Mouse (Mus musculus) heart, embryonic 10.5 days (tissue): Measurements from ENCODE around the gene Tob1. TPM values are rescaled to one million over a fixed set of nuclear protein-coding genes. Genes with fewer than 3 reads are reported as not detected.
A peak's percentile ranks its signal among the peaks of the same experiment; 100 is the strongest.

Source experiments
- DNase-seq: peaks from one replicate; pipeline ENCODE4 v3.0.0-alpha.2; 2017; ENCODE audit warnings: low spot score
- H3K27ac ChIP-seq: fragments of 300-500 bp; sonication (generic); 2 replicates; pipeline ENCODE4 v1.5.1; 2016; ENCODE audit warnings: mild to moderate bottlenecking
- H3K27me3 ChIP-seq: fragments of 300-500 bp; sonication (generic); 2 replicates; pipeline ENCODE4 v1.6.1; 2016; ENCODE audit warnings: mild to moderate bottlenecking; ENCODE audit not compliant: poor library complexity, insufficient read depth, severe bottlenecking
- H3K36me3 ChIP-seq: fragments of 300-500 bp; sonication (generic); 2 replicates; pipeline ENCODE4 v1.6.1; 2016; ENCODE audit warnings: mild to moderate bottlenecking, moderate library complexity
- H3K4me1 ChIP-seq: fragments of 300-500 bp; sonication (generic); 2 replicates; pipeline ENCODE4 v1.6.1; 2016; ENCODE audit warnings: mild to moderate bottlenecking
- H3K4me3 ChIP-seq: fragments of 300-500 bp; sonication (generic); 2 replicates; pipeline ENCODE4 v1.5.1; 2016; ENCODE audit warnings: mild to moderate bottlenecking, moderate library complexity
- H3K9me3 ChIP-seq: fragments of 300-500 bp; sonication (generic); 2 replicates; pipeline ENCODE4 v1.6.1; 2016; ENCODE audit warnings: mild to moderate bottlenecking, moderate library complexity
- WGBS: fragments of 180-500 bp; shearing (Covaris S2); methylation state at CpG from one replicate; pipeline ENCODE4 v1.1.7; 2016; 5-methylcytosine and 5-hydroxymethylcytosine counted together
- polyA plus RNA-seq: library from polyadenylated mRNA; unstranded; fragments of >200 nt; fragmentation: Nextera tagmentation; extraction: Ambion mirVana; gene quantifications from 2 replicates; pipeline ENCODE4 v1.2.1, GENCODE M21; 2016

Tob1 gene
- polyA plus RNA-seq, 1 experiment from 2014 or later: 18.5 TPM

GRCm38 (mm10) chr11:94239706-94240105, 28.5 kb downstream of the Tob1 start:
- 39% methylated on average over 9 of the region's 9 CpGs for WGBS
- Histone ChIP-seq H3K9me3 (no peaks in the 10 kb centered on the region), H3K36me3 (no peaks in the 10 kb centered on the region), H3K4me3 (no peak overlapping the region), H3K27me3 (peaks cover 32% of the 10 kb centered on the region), H3K27ac (no peak overlapping the region), H3K4me1 (peaks cover 32% of the 10 kb centered on the region)
- DNase-seq: no peak

DNA sequence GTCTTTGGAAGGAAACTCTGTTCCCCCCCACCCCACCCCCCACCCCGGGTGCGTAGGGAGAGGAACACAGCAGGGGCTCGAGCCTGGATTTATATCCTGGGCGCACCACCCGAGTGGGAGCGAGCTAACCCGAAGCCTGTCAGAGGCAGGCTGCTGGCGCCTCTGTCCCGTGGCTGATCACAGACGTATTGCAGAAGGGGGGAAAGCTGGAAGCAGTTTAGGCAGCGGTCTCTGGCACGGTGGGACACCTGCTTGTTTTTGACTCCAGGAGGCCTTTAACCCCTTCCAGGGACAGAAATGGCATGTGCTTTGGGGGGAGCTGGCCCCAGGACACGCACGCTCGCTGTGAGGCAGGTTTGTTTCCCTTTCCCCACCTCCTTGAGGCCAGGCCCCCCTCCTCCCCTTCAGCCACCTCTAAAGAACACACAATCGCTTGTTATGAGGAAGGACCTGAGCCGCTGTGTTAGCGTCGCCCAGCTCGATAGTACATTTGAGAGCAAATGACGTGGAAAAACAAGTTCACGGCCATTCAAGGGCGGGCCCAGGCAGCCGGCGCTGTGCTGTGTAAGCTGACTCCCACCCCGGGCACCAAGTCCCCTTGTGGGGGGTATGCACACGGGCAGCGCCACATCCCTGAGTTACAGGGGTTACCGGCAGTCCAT, 31.6 kb downstream of the Tob1 start:
- peak overlapping the region; percentile 87 for H3K27ac ChIP-seq
- peaks cover 42% of the 10 kb centered on the region for H3K27me3 ChIP-seq
- no peak for DNase-seq
- no peaks in the 10 kb centered on the region for H3K36me3 ChIP-seq
- peaks cover 34% of the 10 kb centered on the region for H3K4me1 ChIP-seq
- peak overlapping the region; percentile 59 for H3K4me3 ChIP-seq
- H3K9me3 ChIP-seq: no peaks in the 10 kb centered on the region
- 3% methylated on average over 29 of the region's 29 CpGs for WGBS

DNA sequence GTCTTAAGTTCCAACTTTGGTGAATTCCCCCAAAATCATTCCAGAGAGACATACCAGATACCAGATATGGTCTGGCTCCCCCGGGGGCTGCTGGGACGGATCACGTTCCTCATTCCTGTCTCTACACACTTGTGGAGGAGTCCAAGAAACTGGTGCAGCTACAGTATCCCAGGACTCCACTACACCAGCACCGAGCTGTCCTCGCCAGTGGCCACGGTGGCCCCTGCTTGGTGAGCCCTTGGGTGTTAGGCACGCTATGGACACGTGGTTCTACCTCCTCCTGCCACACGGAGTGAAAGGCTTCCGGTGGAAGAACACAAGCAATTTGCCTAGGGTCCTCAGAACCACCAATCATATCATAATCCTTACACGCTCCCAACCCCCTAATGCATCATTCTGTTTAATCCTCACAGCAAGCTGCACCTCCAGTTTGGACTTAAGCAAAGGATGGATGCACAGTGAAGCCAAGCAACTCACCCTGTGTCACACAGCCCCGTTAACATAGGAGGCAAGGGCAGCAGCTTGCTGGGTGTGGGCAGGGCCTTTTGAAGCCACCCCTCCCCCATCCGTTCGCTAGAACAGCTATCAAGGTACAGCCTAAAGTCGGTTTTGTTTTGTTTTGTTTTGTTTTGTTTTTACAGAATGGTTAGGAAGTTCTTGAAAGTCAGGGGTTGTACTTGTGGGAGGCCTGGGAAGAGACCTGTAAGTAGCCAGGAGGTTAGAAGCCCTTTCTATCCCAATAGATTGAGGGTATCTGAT, 32.3 kb downstream of the Tob1 start:
- Histone ChIP-seq H3K36me3 (no peaks in the 10 kb centered on the region), H3K27me3 (peaks cover 42% of the 10 kb centered on the region), H3K27ac (peak overlapping the region; percentile 87), H3K4me3 (peak overlapping the region; percentile 59), H3K4me1 (peaks cover 34% of the 10 kb centered on the region), H3K9me3 (no peaks in the 10 kb centered on the region)
- DNase-seq: no peak
- 23% methylated on average over 15 of the region's 15 CpGs for WGBS

- H3K27me3 ChIP-seq: peaks cover 42% of the 10 kb centered on the region
- no peak overlapping the region for H3K27ac ChIP-seq
- no peak for DNase-seq
- no peaks in the 10 kb centered on the region for H3K9me3 ChIP-seq
- 58% methylated on average over 9 of the region's 9 CpGs for WGBS
- no peak overlapping the region for H3K4me3 ChIP-seq
- no peaks in the 10 kb centered on the region for H3K36me3 ChIP-seq
- peaks cover 34% of the 10 kb centered on the region for H3K4me1 ChIP-seq
These were observed 33.1 kb downstream of the Tob1 start for GRCm38 (mm10) chr11:94244385-94244784.

DNA sequence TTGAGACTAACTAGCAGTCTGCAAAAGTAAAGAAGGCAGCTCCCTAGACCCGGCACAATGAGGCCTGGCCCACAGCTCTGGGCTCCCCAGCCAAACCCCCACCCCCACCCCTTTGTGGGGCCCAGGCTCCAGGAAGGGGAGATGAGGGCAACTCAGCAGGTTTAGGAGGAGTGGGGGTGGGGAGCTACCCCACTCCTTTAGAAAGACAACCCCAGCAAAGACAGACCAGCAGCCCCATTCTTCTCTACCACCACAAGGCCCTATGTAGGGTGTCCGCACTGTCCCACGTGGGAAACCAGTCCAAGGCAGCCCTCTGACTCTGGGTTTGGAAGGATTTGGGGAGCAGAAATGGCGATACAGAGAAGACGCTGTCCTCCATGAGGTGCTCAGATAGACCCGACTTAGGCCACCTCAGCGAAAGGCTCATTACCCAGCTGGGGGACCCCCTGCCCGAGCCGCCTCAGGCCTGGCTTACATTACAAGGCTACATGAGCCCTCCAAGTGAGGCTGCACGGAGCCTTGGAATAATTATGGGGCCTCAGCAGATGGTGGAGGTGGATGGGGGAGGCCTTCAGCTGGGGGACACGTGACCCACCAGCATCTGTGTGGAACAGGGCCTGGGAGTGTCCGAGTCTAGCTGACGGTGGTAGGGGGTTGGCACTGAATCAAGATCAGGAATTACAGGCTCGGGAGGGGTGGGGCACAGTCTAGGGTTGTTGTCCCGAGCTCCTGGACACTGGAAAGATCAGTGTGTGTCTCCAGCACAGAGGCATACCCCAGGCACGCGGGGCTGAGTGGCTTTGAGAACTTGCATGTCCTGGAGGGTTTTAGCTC, 34.9 kb downstream of the Tob1 start, which contains the start of gene Wfikkn2:
TSS of gene Wfikkn2 (minus strand) at position 51 of the 834 bp plus-strand sequence.
- no peaks in the 10 kb centered on the region for H3K9me3 ChIP-seq
- 60% methylated on average over 17 of the region's 17 CpGs for WGBS
- H3K36me3 ChIP-seq: no peaks in the 10 kb centered on the region
- no peak for DNase-seq
- no peak within 1 kb of the TSS for H3K4me3 ChIP-seq
- peaks cover 34% of the 10 kb centered on the region for H3K27me3 ChIP-seq
- peaks cover 30% of the 10 kb centered on the region for H3K4me1 ChIP-seq
- H3K27ac ChIP-seq: 0 out of 2 replicates have a peak within 1 kb of the TSS, but pooled peaks have one; percentile 6

DNA sequence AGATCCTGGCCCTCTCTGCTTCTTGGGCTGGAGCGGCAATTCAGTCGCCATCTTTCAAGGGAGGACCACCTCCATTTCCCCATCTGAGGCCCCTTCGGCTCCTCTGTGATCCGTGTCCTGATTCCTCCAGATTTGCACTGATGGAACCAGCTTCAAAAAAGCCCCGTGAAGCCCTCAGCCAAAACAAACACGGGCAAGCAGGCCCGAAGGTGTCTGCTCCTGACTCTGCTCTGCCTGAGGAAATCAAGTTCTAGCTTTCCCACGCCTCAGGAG, 35.5 kb downstream of the Tob1 start:
- Histone ChIP-seq H3K4me3 (no peak overlapping the region), H3K9me3 (no peaks in the 10 kb centered on the region), H3K27ac (0 out of 2 replicates have a peak overlapping the region, but pooled peaks have one; percentile 6), H3K27me3 (peaks cover 29% of the 10 kb centered on the region), H3K4me1 (peaks cover 30% of the 10 kb centered on the region), H3K36me3 (no peaks in the 10 kb centered on the region)
- 59% methylated on average over 8 of the region's 8 CpGs for whole genome bisulfite sequencing
- DNase-seq: no peak

DNA sequence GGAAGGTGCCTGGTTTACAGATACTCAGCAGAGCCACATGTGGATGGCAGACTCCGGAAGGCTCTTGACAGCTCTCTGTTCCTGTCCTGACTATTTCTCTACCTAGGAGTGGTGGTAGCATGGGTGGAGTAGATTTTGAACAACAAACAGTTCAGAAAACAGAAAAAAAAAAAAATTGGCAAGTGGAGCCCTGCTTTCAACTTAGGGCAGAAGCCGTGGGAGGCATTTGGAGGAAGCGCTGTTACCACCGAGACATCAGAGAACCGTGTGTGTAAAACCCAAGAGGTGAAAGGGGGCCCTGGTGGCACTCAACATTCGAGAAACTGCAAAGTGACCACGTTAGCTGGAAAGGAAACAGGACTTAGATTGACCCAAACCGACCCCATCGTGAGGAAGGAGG, 41.9 kb downstream of the Tob1 start:
- 81% methylated on average over 9 of the region's 9 CpGs for WGBS
- Histone ChIP-seq H3K4me3 (no peak overlapping the region), H3K36me3 (no peaks in the 10 kb centered on the region), H3K4me1 (0 out of 2 replicates have a peak, but pooled peaks cover 5% of the 10 kb centered on the region), H3K27me3 (no peaks in the 10 kb centered on the region; the same call in 1 of the 2 replicates), H3K9me3 (no peaks in the 10 kb centered on the region), H3K27ac (no peak overlapping the region)
- no peak for DNase-seq

DNA sequence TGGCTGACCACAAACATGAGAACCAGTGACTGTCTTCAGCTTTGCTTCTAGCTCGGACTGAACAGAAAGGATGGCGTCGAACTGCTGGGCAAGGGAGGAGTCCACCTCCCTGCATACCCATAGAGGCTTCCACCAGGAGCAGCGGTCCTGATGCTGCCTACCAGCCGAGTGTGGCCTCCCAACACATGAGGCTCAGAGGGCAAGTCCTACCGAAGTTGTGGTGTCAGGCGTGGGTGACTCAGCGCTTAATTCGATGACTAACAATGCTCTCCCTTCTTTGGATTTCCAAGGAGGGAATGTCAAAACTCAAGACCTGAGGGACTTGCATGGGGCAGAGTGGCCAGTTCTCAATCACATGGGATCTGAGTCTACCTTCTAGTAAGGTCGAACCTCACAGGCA, 42.4 kb downstream of the Tob1 start:
- Histone ChIP-seq H3K27ac (no peak overlapping the region), H3K9me3 (no peaks in the 10 kb centered on the region), H3K4me1 (0 out of 2 replicates have a peak, but pooled peaks cover 5% of the 10 kb centered on the region), H3K27me3 (no peaks in the 10 kb centered on the region; the same call in 1 of the 2 replicates), H3K36me3 (no peaks in the 10 kb centered on the region), H3K4me3 (no peak overlapping the region)
- DNase-seq: no peak
- 86% methylated on average over 10 of the region's 10 CpGs for WGBS

GRCm38 (mm10) chr11:94255733-94256132, 44.5 kb downstream of the Tob1 start:
- no peaks in the 10 kb centered on the region for H3K36me3 ChIP-seq
- no peak for DNase-seq
- H3K4me1 ChIP-seq: 0 out of 2 replicates have a peak, but pooled peaks cover 5% of the 10 kb centered on the region
- 75% methylated on average over 5 of the region's 5 CpGs for WGBS
- no peak overlapping the region for H3K4me3 ChIP-seq
- no peaks in the 10 kb centered on the region; the same call in 1 of the 2 replicates for H3K27me3 ChIP-seq
- H3K27ac ChIP-seq: no peak overlapping the region
- H3K9me3 ChIP-seq: no peaks in the 10 kb centered on the region

DNA sequence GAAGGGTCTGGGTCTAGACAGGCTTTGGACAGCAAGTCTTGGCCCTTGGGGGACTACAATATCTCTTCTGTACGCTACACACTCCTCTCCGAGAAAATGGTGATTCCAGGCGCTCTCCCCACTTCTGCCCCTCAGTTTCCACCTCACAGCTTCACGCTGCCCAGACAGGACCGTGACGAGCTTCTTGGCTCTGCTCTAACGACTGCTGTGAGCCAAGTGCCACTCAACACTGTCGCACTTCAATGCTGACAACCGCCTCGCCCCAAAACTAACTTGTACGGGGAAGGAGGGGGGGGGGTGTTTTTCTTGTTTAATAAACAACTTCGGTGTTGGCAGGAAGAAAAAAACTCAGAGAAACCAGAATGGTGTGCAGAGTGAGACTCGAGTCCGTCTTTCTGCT, 46.7 kb downstream of the Tob1 start:
- Histone ChIP-seq H3K4me3 (no peak overlapping the region), H3K36me3 (no peaks in the 10 kb centered on the region), H3K27ac (no peak overlapping the region), H3K27me3 (no peaks in the 10 kb centered on the region; the same call in 1 of the 2 replicates), H3K9me3 (no peaks in the 10 kb centered on the region), H3K4me1 (0 out of 2 replicates have a peak, but pooled peaks cover 5% of the 10 kb centered on the region)
- DNase-seq: no peak
- WGBS: 71% methylated on average over 14 of the region's 14 CpGs

DNA sequence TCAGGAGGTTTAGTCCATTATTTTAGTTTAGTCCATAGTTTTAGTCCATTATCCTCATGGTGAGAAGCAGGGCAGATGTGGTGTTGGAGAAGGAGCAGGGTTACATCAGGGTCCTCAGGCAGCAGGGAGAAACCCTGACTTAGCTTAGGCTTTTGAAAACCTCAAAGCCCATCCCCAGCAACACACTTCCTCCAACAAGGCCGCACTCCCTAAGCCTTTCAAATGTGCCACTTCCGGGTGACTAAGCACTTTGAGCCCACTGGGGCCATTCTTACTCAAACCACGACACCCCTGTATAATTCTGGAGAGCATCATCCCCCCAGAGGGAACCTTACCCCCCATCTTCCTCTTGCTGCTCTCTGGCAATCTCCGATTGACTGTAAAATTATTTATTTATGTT, 48.6 kb downstream of the Tob1 start:
- Histone ChIP-seq H3K27ac (no peak overlapping the region), H3K27me3 (no peaks in the 10 kb centered on the region; the same call in 1 of the 2 replicates), H3K9me3 (no peaks in the 10 kb centered on the region), H3K4me3 (no peak overlapping the region), H3K36me3 (no peaks in the 10 kb centered on the region), H3K4me1 (peaks cover 10% of the 10 kb centered on the region)
- DNase-seq: no peak
- whole genome bisulfite sequencing: 79% methylated on average over 4 of the region's 4 CpGs

GRCm38 (mm10) chr11:94261585-94262370, 50.5 kb downstream of the Tob1 start:
- Histone ChIP-seq H3K4me1 (peaks cover 16% of the 10 kb centered on the region), H3K4me3 (no peak overlapping the region), H3K36me3 (no peaks in the 10 kb centered on the region), H3K9me3 (no peaks in the 10 kb centered on the region), H3K27ac (no peak overlapping the region), H3K27me3 (no peaks in the 10 kb centered on the region)
- no peak for DNase-seq
- 74% methylated on average over 6 of the region's 6 CpGs for WGBS
